Mouse (Mus musculus) myocyte (in vitro differentiated cells): Measurements from ENCODE around the gene Pcbp4.

Source experiments
- CEBPB ChIP-seq: IDR thresholded peaks from 2 replicates; pipeline ENCODE4 v1.6.1; 2011; ENCODE audit warnings: mild to moderate bottlenecking, moderate library complexity; ENCODE audit not compliant: poor library complexity, insufficient read depth, severe bottlenecking
- E2F4 ChIP-seq: IDR thresholded peaks from one replicate; pipeline ENCODE4 v1.6.1; 2011; ENCODE audit warnings: mild to moderate bottlenecking, control low read depth, moderate library complexity; ENCODE audit not compliant: insufficient read depth
- MAX ChIP-seq: IDR thresholded peaks from one replicate; pipeline ENCODE4 v1.6.1; 2011; ENCODE audit warnings: low read depth, mild to moderate bottlenecking, control low read depth
- MYOD1 ChIP-seq, 3 experiments: IDR thresholded peaks; one replicate each; pipeline ENCODE4 v1.6.1; 2011; ENCODE audit warnings: control low read depth in 2 of 3, low read depth in 2 of 3, mild to moderate bottlenecking in 2 of 3, moderate library complexity in 1 of 3; ENCODE audit not compliant: insufficient read length in 2 of 3, control insufficient read depth in 1 of 3
- MYOG ChIP-seq, 3 experiments: IDR thresholded peaks; one replicate each; pipeline ENCODE4 v1.6.1; 2011; ENCODE audit warnings: control low read depth in 2 of 3, low read depth in 2 of 3, mild to moderate bottlenecking in 2 of 3; ENCODE audit not compliant: insufficient read length in 2 of 3, control insufficient read depth in 1 of 3, insufficient read depth in 1 of 3
- POLR2A ChIP-seq: IDR thresholded peaks from one replicate; pipeline ENCODE4 v1.6.1; 2011; ENCODE audit warnings: low read depth, mild to moderate bottlenecking, control low read depth, moderate library complexity; ENCODE audit not compliant: insufficient read length
- POLR2AphosphoS2 ChIP-seq: IDR thresholded peaks from one replicate; pipeline ENCODE4 v1.6.1; 2011; ENCODE audit warnings: low read depth, control low read depth; ENCODE audit not compliant: insufficient read length
- REST ChIP-seq: IDR thresholded peaks from one replicate; pipeline ENCODE4 v1.6.1; 2011; ENCODE audit warnings: mild to moderate bottlenecking, control low read depth, moderate library complexity; ENCODE audit not compliant: insufficient read depth, insufficient read length
- SRF ChIP-seq: IDR thresholded peaks from one replicate; pipeline ENCODE4 v1.6.1; 2011; ENCODE audit warnings: low read depth; ENCODE audit not compliant: control insufficient read depth, insufficient read length
- TCF12 ChIP-seq: IDR thresholded peaks from one replicate; pipeline ENCODE4 v1.6.1; 2011; ENCODE audit warnings: mild to moderate bottlenecking, control low read depth; ENCODE audit not compliant: poor library complexity, insufficient read depth, severe bottlenecking
- TCF3 ChIP-seq: IDR thresholded peaks from one replicate; pipeline ENCODE4 v1.6.1; 2011; ENCODE audit warnings: low read depth, control low read depth; ENCODE audit not compliant: insufficient read length
- USF1 ChIP-seq: IDR thresholded peaks from one replicate; pipeline ENCODE4 v1.6.1; 2011; ENCODE audit warnings: low read depth, mild to moderate bottlenecking, control low read depth, moderate library complexity

- TF ChIP-seq TCF12 (no peak), MAX (no peak), POLR2A (no peak), TCF3 (no peak), MYOG (IDR thresholded peaks at IDR 0.05; ENCODE audit: control insufficient read depth in 1 of 3, insufficient read depth in 1 of 3, insufficient read length in 2 of 3, low read depth in 2 of 3) (no peak), E2F4 (no peak), USF1 (no peak), REST (no peak), MYOD1 (IDR thresholded peaks at IDR 0.05; ENCODE audit: control insufficient read depth in 1 of 3, insufficient read length in 2 of 3, low read depth in 2 of 3) (no peak), POLR2AphosphoS2 (no peak), CEBPB (no peak), SRF (no peak)
These were observed 30.5 kb downstream of the Pcbp4 start for GRCm38 (mm10) chr9:106483606-106484005.
